Mouse (Mus musculus) heart, postnatal 0 days (tissue): ENCODE measurements around the gene Lrrc8b.

Experiments
- CTCF ChIP-seq: IDR thresholded peaks from 2 replicates; pipeline ENCODE4 v1.5.1; 2016; ENCODE audit warnings: antibody characterized with exemption, control low read depth, low read depth
- EP300 ChIP-seq: IDR thresholded peaks from 2 replicates; pipeline ENCODE4 v1.6.1; 2016; ENCODE audit warnings: antibody characterized with exemption, low read depth

DNA sequence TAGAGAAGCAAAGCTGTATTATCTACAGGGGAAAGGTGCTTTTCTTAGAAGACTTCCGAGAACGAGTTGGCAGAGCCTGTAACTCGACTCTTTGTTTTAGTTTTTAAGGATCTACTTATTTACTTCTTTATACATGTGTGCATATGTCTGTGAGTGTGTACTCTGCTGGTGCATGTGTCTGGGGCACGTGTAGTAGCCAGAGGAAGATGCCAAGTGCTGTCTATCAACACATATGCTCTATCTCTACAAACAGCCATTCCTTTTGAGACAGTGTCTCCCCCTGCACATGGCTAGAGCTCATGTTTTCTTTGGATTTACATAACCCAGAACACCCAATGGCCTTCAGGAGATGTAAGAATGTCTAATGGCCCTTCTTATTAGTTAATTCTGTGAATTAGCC lies 96.7 kb downstream of the Lrrc8b start:
- TF ChIP-seq CTCF (no peak), EP300 (no peak)
